Mouse (Mus musculus): Measurements from ENCODE around the gene Lsm12. TPM values are rescaled to one million over a fixed set of nuclear protein-coding genes. Genes with fewer than 3 reads are reported as not detected.

The Lsm12 gene
- 10 to 100 TPM; 52.8 to 55.3 (median 53.9) TPM for total RNA-seq (2022)

- peak; percentile 86 to 92 for DNase-seq (ENCODE audit: low spot score in 2 of 2)
Measured at GRCm38 (mm10) chr11:102184646-102185495, at the start of gene Lsm12. TSS of gene Lsm12 (minus strand) at chr11:102185296.

GRCm38 (mm10) chr11:102230006-102230741, 45.1 kb upstream of the Lsm12 start, which contains the start of gene Hdac5:
TSS of gene Hdac5 (minus strand) at chr11:102230166.
- DNase-seq (ENCODE audit: low spot score in 2 of 2) = peak; percentile 94 to 97

- DNase-seq (ENCODE audit: low spot score in 2 of 2) = no peak
Measured at GRCm38 (mm10) chr11:102229331-102229953, 44.3 kb upstream of the Lsm12 start.

- no peak for DNase-seq (ENCODE audit: low spot score in 2 of 2)
Measured at GRCm38 (mm10) chr11:102228646-102229268, 43.7 kb upstream of the Lsm12 start.

GRCm38 (mm10) chr11:102228191-102228545, 43.1 kb upstream of the Lsm12 start:
- no peak for DNase-seq (ENCODE audit: low spot score in 2 of 2)

- no peak for DNase-seq (ENCODE audit: low spot score in 2 of 2)
Measured at GRCm38 (mm10) chr11:102227270-102228190, 42.4 kb upstream of the Lsm12 start.

- DNase-seq (ENCODE audit: low spot score in 2 of 2) = no peak
Measured at GRCm38 (mm10) chr11:102226067-102226978, 41.2 kb upstream of the Lsm12 start.

- no peak for DNase-seq (ENCODE audit: low spot score in 2 of 2)
Measured at GRCm38 (mm10) chr11:102225221-102225620, 40.1 kb upstream of the Lsm12 start.

- no peak for DNase-seq (ENCODE audit: low spot score in 2 of 2)
Measured at GRCm38 (mm10) chr11:102224686-102225085, 39.6 kb upstream of the Lsm12 start.

- no peak for DNase-seq (ENCODE audit: low spot score in 2 of 2)
Measured at GRCm38 (mm10) chr11:102223166-102223565, 38.1 kb upstream of the Lsm12 start.

GRCm38 (mm10) chr11:102221954-102222351, 36.9 kb upstream of the Lsm12 start:
- no peak for DNase-seq (ENCODE audit: low spot score in 2 of 2)

GRCm38 (mm10) chr11:102221243-102221953, 36.3 kb upstream of the Lsm12 start:
- no peak for DNase-seq (ENCODE audit: low spot score in 2 of 2)

- no peak for DNase-seq (ENCODE audit: low spot score in 2 of 2)
Measured at GRCm38 (mm10) chr11:102220451-102220850, 35.4 kb upstream of the Lsm12 start.

- peak in 1 of 2 experiments; percentile 6 for DNase-seq (ENCODE audit: low spot score in 2 of 2)
Measured at GRCm38 (mm10) chr11:102219994-102220346, 34.9 kb upstream of the Lsm12 start.

GRCm38 (mm10) chr11:102219247-102219993, 34.3 kb upstream of the Lsm12 start:
- DNase-seq (ENCODE audit: low spot score in 2 of 2) = peak in 1 of 2 experiments; percentile 79

GRCm38 (mm10) chr11:102218783-102219182, 33.7 kb upstream of the Lsm12 start:
- DNase-seq (ENCODE audit: low spot score in 2 of 2) = peak; percentile 88 to 97

- DNase-seq (ENCODE audit: low spot score in 2 of 2) = no peak
Measured at GRCm38 (mm10) chr11:102217876-102218430, 32.9 kb upstream of the Lsm12 start.

- DNase-seq (ENCODE audit: low spot score in 2 of 2) = no peak
Measured at GRCm38 (mm10) chr11:102217396-102217795, 32.3 kb upstream of the Lsm12 start.
